Mouse (Mus musculus) urinary bladder, postnatal 36 days (tissue): ENCODE measurements at regions not wholly inside any gene's neighbourhood (a gene's known extent, or its start where the extent isn't known, plus 50 kb on each side); places are given as distances from the start of the nearest gene placed in this dataset.

Source experiments
- DNase-seq, 2 experiments: peaks; one replicate each; pipeline ENCODE4 v3.0.0; 2022; ENCODE audit warnings: low spot score in 2 of 2, mixed read lengths in 1 of 2

DNA sequence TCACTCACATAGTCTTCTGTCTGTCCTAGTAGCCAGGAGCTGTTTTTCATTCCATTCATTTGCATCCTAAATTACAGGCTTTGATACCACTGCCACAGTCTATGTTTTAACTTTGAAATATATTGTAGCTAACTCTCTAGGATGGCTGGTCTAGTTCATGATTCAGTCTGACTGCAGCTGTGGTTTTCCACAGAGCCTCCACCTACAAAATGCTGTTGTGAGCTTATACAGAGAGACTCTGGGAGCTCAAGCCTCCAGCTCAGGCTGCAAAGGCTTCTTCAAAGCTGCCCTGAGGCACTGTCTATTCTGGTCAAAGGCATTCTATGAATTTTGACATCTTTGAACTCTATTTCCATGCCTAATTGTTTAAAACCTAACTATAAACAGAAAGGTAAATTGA lies 2326.5 kb upstream of the Gm7489 start:
- DNase-seq = no peak

- no peak for DNase-seq
These were observed 2319.2 kb upstream of the Gm7489 start for GRCm38 (mm10) chr15:51565543-51565942.

DNA sequence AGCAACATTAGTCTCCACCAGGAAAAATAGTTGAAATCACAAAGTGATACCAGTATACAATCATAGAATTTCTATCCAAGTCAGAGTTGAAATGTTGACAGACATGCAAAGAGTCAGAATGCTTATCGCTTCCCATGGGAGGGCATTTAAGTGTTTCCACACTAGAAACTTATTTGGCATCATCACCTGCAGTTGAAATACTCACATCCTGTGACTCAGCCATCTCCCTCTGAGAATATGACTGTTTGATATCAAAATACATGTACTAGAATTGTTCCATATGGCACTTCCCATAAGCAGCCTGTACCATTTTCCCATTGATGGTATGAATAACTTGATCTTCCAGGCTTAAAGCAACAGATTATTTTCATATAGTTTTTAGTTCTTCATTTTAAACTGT lies 2314.1 kb upstream of the Gm7489 start:
- no peak for DNase-seq

GRCm38 (mm10) chr15:51574538-51575105 lies 2310.1 kb upstream of the Gm7489 start:
- peak in 1 of 2 experiments; percentile 31 for DNase-seq

DNA sequence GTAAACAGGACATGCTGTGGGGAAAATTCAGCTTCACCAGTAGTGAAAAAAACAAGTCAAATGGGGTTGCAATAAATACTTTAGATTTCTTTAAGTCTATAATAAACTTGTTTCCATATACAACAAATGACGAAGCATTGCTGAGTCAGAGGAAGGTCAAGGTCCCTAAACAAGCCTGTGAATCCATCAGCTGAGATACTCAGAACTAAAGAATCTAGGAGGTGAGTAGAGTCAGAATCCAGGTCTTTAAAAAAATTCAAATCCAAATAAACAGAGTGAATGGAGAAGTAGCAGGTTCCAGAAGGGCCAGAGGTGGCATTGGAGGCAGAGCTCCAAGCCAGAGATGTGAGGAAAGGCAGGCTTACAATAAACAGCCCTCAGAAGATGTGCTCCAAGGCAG lies 2301.1 kb upstream of the Gm7489 start:
- DNase-seq = no peak

DNA sequence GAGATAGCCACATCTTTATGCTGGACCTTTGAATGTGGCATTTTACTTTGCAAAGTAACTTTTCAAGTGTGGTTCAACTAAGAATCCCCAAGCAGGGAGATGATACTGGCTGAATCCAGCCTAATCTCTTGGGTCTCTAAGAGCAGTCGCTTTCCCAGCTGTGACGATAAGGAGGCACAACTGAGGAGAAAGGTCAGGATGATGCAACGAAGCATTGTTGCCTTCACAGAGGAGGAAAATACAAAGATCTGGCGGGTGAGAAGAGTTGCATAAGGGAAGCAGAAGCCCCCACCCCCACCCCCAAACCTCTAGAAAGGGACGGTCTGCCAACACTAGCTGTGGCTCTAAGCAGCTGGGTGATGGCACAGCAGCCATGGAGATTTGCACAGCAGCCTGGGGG lies 2298.6 kb upstream of the Gm7489 start:
- DNase-seq = no peak

GRCm38 (mm10) chr15:51591406-51592068 lies 2293.2 kb upstream of the Gm7489 start:
- no peak for DNase-seq

GRCm38 (mm10) chr15:51592069-51592435 lies 2292.7 kb upstream of the Gm7489 start:
- peak; percentile 10 to 21 for DNase-seq

- peak; percentile 40 to 61 for DNase-seq
These were observed 2291.9 kb upstream of the Gm7489 start for GRCm38 (mm10) chr15:51592511-51593498.

DNA sequence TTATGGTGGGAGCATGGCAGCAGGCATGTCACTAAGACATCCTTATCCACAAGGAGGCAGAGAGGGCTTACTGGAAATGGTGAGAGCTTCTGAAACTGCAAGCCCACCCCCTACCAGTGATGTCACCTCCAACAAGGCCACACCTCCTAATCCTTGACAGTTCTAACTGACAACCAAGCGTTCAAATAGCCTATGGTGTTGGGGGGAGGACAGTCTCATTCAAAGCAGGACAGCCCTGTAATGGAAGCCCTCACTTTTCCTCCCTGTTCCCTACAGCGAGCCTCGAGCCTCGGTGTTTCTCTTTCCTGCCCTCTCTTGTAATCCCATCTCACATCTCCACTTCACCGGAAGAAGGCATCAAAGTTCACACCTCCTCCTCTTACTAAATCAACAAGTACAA lies 2290.6 kb upstream of the Gm7489 start:
- no peak for DNase-seq

DNA sequence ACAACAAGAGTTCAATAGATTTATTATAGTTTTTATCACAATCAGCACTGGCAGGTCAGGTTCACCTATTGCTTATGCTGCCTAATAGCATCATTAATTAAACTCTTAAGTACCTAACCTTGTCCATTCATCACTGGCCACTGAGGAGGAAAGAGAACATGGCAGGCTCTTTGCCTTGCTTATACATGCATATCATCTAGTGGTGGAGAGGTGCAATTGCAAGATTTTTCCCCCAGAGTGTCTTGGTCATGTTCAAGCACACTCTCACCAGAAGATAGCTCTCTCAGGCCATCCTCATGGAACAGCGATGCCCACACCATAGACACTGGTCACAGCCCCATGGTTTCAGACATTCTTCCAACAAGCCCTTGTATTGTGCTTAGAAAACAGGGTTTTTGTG lies 2289.1 kb upstream of the Gm7489 start:
- no peak for DNase-seq

DNA sequence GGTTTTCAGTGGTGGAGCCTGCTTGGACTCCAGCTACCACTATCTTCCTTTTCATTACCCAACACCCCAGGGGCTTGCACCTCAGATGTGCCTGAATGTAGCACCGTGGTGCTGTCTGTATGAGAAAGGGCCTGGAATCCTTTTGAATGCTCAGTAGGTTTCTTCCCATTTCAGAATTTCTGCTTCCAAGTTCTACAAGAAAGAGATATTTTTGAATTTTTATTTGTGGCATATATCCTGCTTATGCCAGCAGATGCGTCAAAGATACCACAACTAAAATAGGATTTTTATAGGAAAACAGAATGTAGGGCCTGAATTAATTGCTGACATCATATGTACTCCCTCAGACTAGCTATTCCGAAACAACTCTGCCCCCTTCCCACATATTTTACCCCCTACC lies 2286.9 kb upstream of the Gm7489 start:
- DNase-seq = no peak

DNA sequence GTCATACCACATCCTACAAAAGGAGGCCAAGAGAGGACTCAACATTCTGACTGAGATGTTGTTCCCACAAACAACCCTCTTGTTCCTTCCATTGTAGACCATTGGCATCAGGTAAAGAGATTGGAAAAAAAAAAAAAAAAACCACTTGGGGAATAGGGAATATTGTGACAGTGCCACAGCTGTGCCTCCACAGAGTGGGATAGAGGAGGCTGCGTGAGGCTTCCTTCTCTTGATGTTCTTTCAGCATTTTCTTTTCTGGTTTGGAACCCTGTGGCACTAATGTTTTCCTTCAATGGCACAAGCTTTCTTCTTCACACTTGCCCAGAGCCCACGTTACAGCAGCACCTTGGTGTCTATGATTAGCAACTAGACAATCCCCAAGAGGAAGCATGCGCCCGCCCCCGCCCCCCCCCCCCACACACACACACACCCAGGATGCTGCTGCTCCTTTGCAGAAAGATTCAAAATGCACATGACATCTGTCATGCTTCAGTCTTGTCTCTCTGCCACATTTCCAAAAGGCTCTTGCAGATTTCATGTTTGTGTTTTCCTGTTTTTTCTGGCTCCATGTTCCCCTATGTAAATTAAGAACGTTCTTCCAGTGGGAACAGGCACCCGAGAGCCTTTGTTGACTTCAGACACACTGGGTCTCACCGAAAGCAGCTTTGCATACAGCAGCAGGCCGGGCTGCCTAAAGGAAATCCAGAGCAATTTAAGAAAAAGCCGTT lies 2283.4 kb upstream of the Gm7489 start:
- no peak for DNase-seq

GRCm38 (mm10) chr15:51621455-51621854 lies 2263.3 kb upstream of the Gm7489 start:
- DNase-seq = no peak

DNA sequence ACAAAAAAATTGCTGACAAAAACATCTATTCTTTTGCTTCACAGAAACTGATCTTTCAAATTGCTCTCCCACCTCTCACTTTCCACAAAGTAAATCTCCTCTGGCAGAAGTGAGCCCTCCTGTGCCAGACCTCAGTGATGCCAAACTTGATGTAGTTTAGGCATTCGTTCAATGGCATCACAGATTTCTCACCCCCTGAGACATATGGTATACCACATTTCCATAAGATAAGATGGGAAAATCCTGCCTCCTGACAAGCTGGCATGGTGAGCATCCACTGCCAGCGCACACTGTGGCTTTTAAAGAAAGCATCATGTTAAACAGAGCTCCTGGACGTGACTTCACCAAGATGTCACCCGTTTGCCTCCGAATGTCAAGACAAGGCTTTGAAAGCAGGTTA lies 2257.2 kb upstream of the Gm7489 start:
- no peak for DNase-seq

- DNase-seq = no peak
These were observed 2256.2 kb upstream of the Gm7489 start for GRCm38 (mm10) chr15:51628518-51628917.

GRCm38 (mm10) chr15:51631881-51632280 lies 2252.8 kb upstream of the Gm7489 start:
- DNase-seq = no peak

GRCm38 (mm10) chr15:51633068-51633467 lies 2251.6 kb upstream of the Gm7489 start:
- no peak for DNase-seq

- DNase-seq = no peak
These were observed 2250.0 kb upstream of the Gm7489 start for GRCm38 (mm10) chr15:51634726-51635125.

DNA sequence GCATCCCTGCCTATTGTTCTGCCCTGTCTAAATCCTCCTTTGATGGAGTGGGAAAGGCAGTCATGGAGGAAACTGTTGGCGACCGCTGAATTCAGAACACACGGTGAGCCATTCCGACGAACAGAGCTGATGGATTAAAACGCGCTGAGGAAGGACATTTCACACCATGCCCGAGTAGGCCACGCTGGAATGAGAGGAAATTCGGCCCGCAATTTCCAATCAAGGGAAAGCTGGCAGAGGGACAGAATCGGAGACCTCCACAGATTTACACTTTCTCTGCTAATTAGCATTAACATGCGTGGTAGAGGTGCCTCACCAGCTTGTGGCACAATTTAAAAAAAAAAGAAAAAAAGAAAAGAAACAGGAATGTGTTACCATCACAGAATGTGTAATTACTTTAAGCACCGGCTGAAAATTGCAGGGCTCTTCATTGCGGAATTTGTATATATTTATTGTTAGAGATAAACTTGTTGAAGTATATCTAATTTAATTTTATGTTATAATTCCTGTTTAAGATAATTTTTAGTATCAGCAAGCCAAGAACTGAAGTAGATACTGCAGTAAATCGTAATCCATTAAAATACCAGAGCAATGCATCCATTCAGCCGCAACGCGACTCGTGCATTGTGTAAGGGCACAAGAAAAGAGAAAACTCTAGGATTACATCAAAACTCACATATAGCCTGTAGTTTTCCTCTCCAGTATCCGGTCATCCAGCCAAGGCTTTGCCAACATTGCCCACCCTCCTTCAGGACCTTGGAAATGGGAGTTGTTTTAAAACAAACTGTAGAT lies 2249.4 kb upstream of the Gm7489 start:
- no peak for DNase-seq

GRCm38 (mm10) chr15:51637570-51637969 lies 2247.1 kb upstream of the Gm7489 start:
- DNase-seq = no peak
